Mouse (Mus musculus) liver, postnatal 0 days (tissue): Measurements from ENCODE around the gene Atp2a2.

Experiments used
- CTCF ChIP-seq: sonication (generic); IDR thresholded peaks from 2 replicates; pipeline ENCODE4 v1.5.1; 2016; ENCODE audit warnings: antibody characterized with exemption, low read depth
- EP300 ChIP-seq: IDR thresholded peaks from 2 replicates; pipeline ENCODE4 v1.6.1; 2016; ENCODE audit warnings: antibody characterized with exemption, low read depth, mild to moderate bottlenecking

DNA sequence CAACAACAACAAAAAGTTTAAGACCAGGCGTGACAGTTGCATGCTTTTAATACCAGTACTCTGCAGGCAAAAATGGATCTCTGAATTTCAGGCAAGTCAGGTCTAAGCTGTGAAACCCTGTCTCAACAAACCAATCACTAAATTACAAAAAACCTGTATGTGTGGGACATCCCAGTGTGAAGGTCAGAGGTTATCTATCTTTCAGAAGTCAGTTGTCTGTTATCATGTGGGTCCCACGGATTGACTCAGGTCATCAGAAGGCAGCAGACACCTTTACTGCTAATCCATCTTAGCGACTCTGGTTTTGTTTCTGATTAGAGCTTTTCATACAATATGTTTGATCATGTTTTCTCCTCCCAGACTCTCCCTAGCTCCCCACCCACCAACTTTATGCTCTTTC is 25.9 kb downstream of the Atp2a2 start:
- TF ChIP-seq CTCF (no peak), EP300 (no peak)
